In genomic region chr14:117643069-117643468, GRCm38 (mm10) we compare ENCODE assay signal across 27 mouse cellular contexts.
DNase-seq lines count a peak whose midpoint lies in the region; ATAC-seq lines count a peak whose summit lies in the region.
"Had no signal": no experiment of that assay in that cellular context is flagged by ENCODE, and none has a peak within 500 bp of the region (broad histone marks: within the 10 kb centered on the region; RNA-seq: fewer than 3 reads in every experiment).

No protein-coding gene starts in this region.

- no peak for ATAC-seq in forebrain, embryonic 14.5 days
- no peak for ATAC-seq in forebrain, embryonic 11.5 days (replicated peaks; ENCODE audit: low FRiP score)
- ATAC-seq in megakaryocyte, adult 5-6 weeks (ENCODE audit: poor library complexity, severe bottlenecking) = peak; percentile 90
- 0 out of 2 replicates have a peak, but pooled peaks have one; percentile 16 for ATAC-seq in neutrophil, adult 5-6 weeks (ENCODE audit: extremely low read depth, insufficient number of reproducible peaks, low FRiP score, poor library complexity, severe bottlenecking)
- ATAC-seq: CD4-positive, CD25-positive, alpha-beta regulatory T cell, adult 4 months; forebrain, embryonic 15.5 days; intestine, postnatal 0 days had no signal

- no peak overlapping the region for H3K27ac ChIP-seq in forebrain, embryonic 14.5 days (ENCODE audit: low read depth, low read length)
- no peak overlapping the region for H3K27ac ChIP-seq in forebrain, embryonic 11.5 days (ENCODE audit: low read depth, low read length)
- H3K27ac ChIP-seq: embryonic facial prominence, embryonic 10.5 days; embryonic facial prominence, embryonic 13.5 days; forebrain, embryonic 10.5 days; forebrain, embryonic 15.5 days; heart, adult 2 months; hindbrain, embryonic 12.5 days; hindbrain, embryonic 15.5 days had no signal

- H3K27me3 ChIP-seq in forebrain, embryonic 14.5 days (replicated peaks; ENCODE audit: control insufficient read depth, insufficient read depth, low read length) = no peaks in the 10 kb centered on the region
- no peaks in the 10 kb centered on the region for H3K27me3 ChIP-seq in forebrain, embryonic 11.5 days (ENCODE audit: control insufficient read depth, insufficient read depth, low read length)
- H3K27me3 ChIP-seq: embryonic facial prominence, embryonic 13.5 days; forebrain, embryonic 15.5 days; hindbrain, embryonic 12.5 days; hindbrain, embryonic 15.5 days had no signal

- H3K9me3 ChIP-seq in forebrain, embryonic 14.5 days (replicated peaks; ENCODE audit: control insufficient read depth, low read length) = no peaks in the 10 kb centered on the region
- no peaks in the 10 kb centered on the region for H3K9me3 ChIP-seq in forebrain, embryonic 11.5 days (ENCODE audit: control insufficient read depth, low read length)
- H3K9me3 ChIP-seq: embryonic facial prominence, embryonic 10.5 days; embryonic facial prominence, embryonic 13.5 days; forebrain, embryonic 10.5 days; forebrain, embryonic 15.5 days; hindbrain, embryonic 12.5 days; hindbrain, embryonic 15.5 days had no signal

- 74% methylated on average over 1 of the region's 1 CpGs for WGBS in forebrain, embryonic 14.5 days
- WGBS in forebrain, embryonic 11.5 days = 84% methylated on average over 1 of the region's 1 CpGs

- H3K4me1 ChIP-seq in forebrain, embryonic 14.5 days (ENCODE audit: control insufficient read depth, insufficient read depth, low read length) = no peaks in the 10 kb centered on the region
- no peaks in the 10 kb centered on the region for H3K4me1 ChIP-seq in forebrain, embryonic 11.5 days (replicated peaks; ENCODE audit: control insufficient read depth, insufficient read depth, low read length)
- H3K4me1 ChIP-seq: embryonic facial prominence, embryonic 13.5 days; forebrain, embryonic 10.5 days; forebrain, embryonic 15.5 days; hindbrain, embryonic 12.5 days; hindbrain, embryonic 15.5 days had no signal

- H3K4me2 ChIP-seq in forebrain, embryonic 14.5 days (ENCODE audit: low read length) = no peak overlapping the region
- no peak overlapping the region for H3K4me2 ChIP-seq in forebrain, embryonic 11.5 days (ENCODE audit: low read depth, low read length, severe bottlenecking)
- H3K4me2 ChIP-seq: embryonic facial prominence, embryonic 13.5 days; forebrain, embryonic 15.5 days; heart, embryonic 11.5 days; hindbrain, embryonic 12.5 days; hindbrain, embryonic 15.5 days had no signal

- H3K36me3 ChIP-seq in forebrain, embryonic 14.5 days (ENCODE audit: control insufficient read depth, insufficient read depth, low read length) = no peaks in the 10 kb centered on the region
- H3K36me3 ChIP-seq in forebrain, embryonic 11.5 days (ENCODE audit: control insufficient read depth, insufficient read depth, low read length) = no peaks in the 10 kb centered on the region
- H3K36me3 ChIP-seq: embryonic facial prominence, embryonic 10.5 days; embryonic facial prominence, embryonic 13.5 days; forebrain, embryonic 10.5 days; forebrain, embryonic 15.5 days; hindbrain, embryonic 12.5 days; hindbrain, embryonic 15.5 days had no signal

- no peak overlapping the region for H3K4me3 ChIP-seq in forebrain, embryonic 14.5 days (ENCODE audit: low read depth, low read length)
- no peak overlapping the region for H3K4me3 ChIP-seq in forebrain, embryonic 11.5 days (ENCODE audit: low read depth, low read length)
- H3K4me3 ChIP-seq: embryonic facial prominence, embryonic 10.5 days; embryonic facial prominence, embryonic 13.5 days; erythroblast, embryonic 14.5 days; forebrain, embryonic 10.5 days; forebrain, embryonic 15.5 days; heart, adult 2 months; hindbrain, embryonic 12.5 days; hindbrain, embryonic 15.5 days had no signal

- H3K9ac ChIP-seq in forebrain, embryonic 14.5 days (ENCODE audit: low read length) = no peak overlapping the region
- no peak overlapping the region for H3K9ac ChIP-seq in forebrain, embryonic 11.5 days (ENCODE audit: low read length)
- H3K9ac ChIP-seq: embryonic facial prominence, embryonic 13.5 days; forebrain, embryonic 15.5 days; hindbrain, embryonic 12.5 days; hindbrain, embryonic 15.5 days had no signal

- DNase-seq in forebrain, embryonic 14.5 days (ENCODE audit: low spot score) = peak; percentile 14
- DNase-seq in forebrain, embryonic 11.5 days (ENCODE audit: low spot score) = no peak
- peak; percentile 20 for DNase-seq in brain, adult 2 months (ENCODE audit: low read depth, low spot score)
- no peak for DNase-seq in B cell, adult 2 months
- DNase-seq in kidney, adult 18-20 months = no peak
- no peak for DNase-seq in thymus, postnatal 14 days
- DNase-seq: adrenal gland, adult 8-10 months; adrenal gland, postnatal 25 days; cerebellum, adult 11 months; cerebellum, adult 2 months; cerebellum, postnatal 10 days; cerebellum, postnatal 36 days; embryo, embryonic 11 days; gastrocnemius, postnatal 25 days; heart, adult 2 months had no signal

Comparison
In these comparisons a context has a peak if more than half of its experiments do, and no peak if none do; other contexts are left out.
1. DNase-seq: peak in forebrain, embryonic 14.5 days (single experiment) and brain, adult 2 months (single experiment); none in forebrain, embryonic 11.5 days (single experiment), B cell, adult 2 months (0 of 2), kidney, adult 18-20 months (single experiment) and thymus, postnatal 14 days (single experiment).
2. ATAC-seq: peak in megakaryocyte, adult 5-6 weeks (single experiment) and neutrophil, adult 5-6 weeks (single experiment); none in forebrain, embryonic 14.5 days (single experiment) and forebrain, embryonic 11.5 days (single experiment).